Mouse (Mus musculus) retina, adult 2 months (tissue): ENCODE measurements around the gene Wfdc10.

Experiments used
- DNase-seq: peaks from one replicate; pipeline ENCODE4 v3.0.0-alpha.2; 2012; ENCODE audit warnings: low read depth, low spot score

Wfdc10 gene

GRCm38 (mm10) chr2:164700959-164701358, 45.1 kb downstream of the Wfdc10 start:
- DNase-seq = no peak

- no peak for DNase-seq
Observed at GRCm38 (mm10) chr2:164701761-164702160, 45.9 kb downstream of the Wfdc10 start.

GRCm38 (mm10) chr2:164704235-164704634, 48.4 kb downstream of the Wfdc10 start:
- DNase-seq = no peak

DNA sequence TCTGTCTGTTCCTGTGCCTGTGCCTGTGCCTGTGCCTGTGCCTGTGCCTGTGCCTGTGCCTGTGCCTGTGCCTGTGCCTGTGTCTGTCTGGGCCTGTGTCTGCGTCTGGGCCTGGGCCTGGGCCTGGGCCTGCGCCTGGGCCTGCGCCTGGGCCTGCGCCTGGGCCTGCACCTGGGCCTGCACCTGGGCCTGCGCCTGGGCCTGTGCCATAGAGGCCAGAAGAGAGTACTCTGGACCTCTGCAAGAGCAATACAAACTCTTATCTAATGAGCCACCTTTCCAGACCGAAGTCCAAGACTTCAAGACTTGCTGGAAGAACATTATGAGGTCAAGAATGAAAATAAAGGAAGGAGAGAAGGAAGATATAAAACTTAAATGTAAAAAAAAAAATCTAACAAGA, 49.5 kb downstream of the Wfdc10 start:
- no peak for DNase-seq

DNA sequence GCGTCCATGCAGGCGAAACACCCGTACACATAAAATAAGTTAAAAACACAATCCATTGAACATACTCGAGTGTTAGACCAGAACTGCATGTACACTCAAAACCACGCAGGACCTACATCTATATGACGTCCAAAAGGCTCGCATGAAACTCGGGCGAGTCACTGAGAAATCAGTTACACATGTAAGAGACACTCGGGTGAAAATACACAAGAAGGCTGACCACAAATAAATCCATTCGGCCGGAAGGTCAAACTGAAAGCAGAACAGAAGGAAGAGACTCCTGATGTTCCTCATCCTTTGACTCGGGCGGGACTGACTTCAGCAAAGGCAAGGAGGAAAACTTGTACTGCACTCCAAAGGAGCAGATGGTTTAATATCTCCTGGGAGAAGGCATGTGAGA, 50.1 kb downstream of the Wfdc10 start:
- no peak for DNase-seq
